Mouse (Mus musculus) WW6 (cell line): ENCODE measurements around the gene Astl.

Experiments used
- DNase-seq: peaks from one replicate; pipeline ENCODE4 v3.0.0-alpha.2; 2013; ENCODE audit warnings: low read depth, low spot score

Gene Astl

GRCm38 (mm10) chr2:127323667-127324066, 14.8 kb upstream of the Astl start:
- no peak for DNase-seq

GRCm38 (mm10) chr2:127324456-127324855, 14.0 kb upstream of the Astl start:
- no peak for DNase-seq

GRCm38 (mm10) chr2:127328090-127328851, 10.2 kb upstream of the Astl start:
- DNase-seq = no peak

DNA sequence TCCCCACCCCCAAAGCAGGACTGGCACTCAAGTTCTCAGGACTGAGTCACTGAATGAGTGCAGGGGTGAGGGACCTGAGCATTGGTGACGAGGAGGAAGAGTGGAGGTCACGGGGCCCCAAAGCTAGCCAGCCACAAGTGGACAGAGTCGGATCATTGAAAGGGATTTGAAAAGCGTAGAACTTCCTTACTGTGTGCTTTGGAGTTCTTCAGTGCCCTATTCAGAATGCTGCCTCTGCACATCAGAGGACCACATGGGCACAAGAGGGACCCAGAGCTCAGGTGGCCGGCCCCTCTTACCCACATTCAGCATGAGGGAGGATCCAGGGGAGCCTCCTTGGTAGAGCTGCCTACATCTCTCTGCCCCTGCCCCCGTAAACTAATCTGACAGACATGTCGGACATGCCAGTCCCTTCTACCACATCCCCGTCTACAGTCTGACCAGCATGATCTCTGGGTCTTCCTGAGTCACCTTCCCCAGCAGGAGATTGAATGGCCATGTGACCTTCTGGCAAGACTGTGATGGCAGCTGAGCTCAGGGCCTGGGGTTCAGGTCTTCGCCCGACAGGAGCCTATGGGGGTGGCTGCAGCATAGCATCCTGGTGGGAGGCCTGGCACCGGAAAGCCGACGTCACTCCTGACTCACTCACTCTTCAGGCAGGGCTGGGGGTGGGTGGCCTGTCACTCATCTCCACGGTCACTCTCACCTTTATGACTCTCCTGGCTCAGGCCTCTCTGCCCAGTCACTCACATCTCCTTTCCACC, 5.5 kb upstream of the Astl start:
- no peak for DNase-seq

GRCm38 (mm10) chr2:127333945-127334603, 4.4 kb upstream of the Astl start:
- DNase-seq = no peak

- DNase-seq = no peak
Measured at GRCm38 (mm10) chr2:127335078-127335541, 3.3 kb upstream of the Astl start.

GRCm38 (mm10) chr2:127335767-127336496, 2.5 kb upstream of the Astl start, which contains the start of gene Dusp2:
Gene Dusp2 (plus strand): TSS chr2:127336159.
- DNase-seq = no peak

- DNase-seq = peak; percentile 31
Measured at GRCm38 (mm10) chr2:127336497-127336832, 2.0 kb upstream of the Astl start.

DNA sequence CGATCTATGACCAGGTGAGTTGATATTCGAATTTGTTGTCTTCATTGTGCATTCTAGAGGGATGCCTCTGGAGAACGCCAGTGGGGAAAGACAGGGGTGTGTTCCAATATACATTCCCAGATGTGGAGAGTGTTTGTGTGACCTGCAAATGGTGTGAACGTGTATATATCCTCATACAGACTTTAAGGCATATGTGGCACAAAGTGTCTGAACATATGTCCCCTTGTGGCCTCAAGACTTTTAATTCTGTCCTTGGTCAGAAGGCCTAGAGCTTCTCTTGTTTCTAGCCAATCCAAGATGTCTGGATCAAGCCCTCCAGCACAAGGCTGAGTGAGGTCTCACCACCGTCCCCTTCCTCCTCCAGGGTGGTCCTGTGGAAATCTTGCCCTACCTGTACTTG, 1.6 kb upstream of the Astl start:
- no peak for DNase-seq

DNA sequence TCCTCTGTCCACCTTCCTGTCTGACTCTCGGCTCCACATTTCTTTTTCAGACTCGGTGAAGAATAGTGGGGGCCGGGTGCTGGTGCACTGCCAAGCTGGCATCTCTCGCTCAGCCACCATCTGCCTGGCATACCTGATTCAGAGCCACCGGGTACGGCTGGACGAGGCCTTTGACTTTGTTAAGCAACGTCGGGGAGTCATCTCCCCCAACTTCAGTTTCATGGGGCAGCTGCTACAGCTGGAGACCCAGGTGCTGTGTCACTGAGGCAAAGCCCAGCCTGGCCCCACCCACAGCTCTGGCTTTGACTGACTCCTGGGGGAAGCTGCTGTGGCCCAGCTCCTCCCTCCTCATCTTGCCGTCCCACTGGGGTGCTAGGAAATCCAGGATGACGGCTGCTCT, 908 bp upstream of the Astl start:
- no peak for DNase-seq

DNA sequence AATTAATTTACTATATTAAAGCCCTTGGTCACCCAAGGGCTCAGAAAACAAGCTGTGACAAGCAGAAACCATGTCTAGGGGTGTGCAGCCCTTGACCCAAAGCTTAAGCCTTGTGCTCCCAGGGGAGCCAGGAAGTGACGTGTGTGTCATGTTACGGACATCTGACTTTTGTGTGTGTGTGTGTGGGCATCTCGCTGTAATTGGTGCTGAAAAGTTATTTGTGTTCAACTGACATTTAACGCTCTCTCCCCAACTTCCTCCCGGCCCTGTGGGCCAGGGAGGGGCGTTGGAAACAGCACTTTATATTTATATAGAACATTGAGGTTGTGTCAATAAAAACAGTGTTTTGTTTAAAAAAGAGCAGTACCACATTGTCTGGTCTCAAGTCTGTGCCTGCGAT, 427 bp upstream of the Astl start:
- no peak for DNase-seq

- DNase-seq = no peak
Measured at GRCm38 (mm10) chr2:127338833-127339232, 394 bp downstream of the Astl start.

- DNase-seq = no peak
Measured at GRCm38 (mm10) chr2:127339262-127339661, 823 bp downstream of the Astl start.

DNA sequence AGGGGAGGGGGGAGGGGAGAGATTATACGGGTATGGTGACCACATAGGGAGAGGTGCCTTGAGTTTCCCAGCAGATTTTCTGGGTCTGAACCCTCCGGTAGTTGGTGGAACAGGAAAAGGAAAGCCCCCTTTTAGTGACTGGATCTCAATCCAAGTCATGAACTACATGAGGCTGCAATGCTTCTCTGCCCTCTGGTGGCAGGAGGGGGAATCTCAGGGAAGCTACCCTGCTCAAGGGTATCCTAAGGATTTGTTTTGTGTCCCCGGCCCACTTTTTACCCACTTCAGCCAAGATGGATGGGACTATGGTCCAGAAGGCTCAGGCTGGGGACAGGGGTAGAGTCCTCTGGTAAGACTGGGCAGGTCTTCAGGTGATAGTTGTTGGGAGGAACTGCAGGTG, 2.7 kb downstream of the Astl start:
- DNase-seq = no peak

DNA sequence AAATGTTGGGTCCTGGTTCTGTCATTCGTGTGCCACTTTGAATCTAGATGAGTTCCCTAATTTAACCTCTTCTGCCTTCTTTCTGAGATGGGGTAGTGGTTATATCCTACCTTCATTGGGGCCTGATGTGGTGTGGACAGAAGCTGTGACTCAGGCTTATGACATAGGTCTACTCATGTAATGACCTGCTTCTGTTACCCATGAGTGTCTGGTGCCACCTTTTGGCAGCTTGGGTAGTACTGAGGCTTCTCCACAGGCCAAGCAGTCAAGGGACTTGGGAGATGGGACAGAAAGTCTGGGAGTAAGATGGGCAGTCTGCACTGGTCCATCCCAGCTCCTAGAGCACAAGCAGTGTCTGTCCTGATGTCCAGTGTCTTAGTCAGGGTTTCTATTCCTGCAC, 7.9 kb downstream of the Astl start:
- DNase-seq = no peak

- DNase-seq = no peak
Measured at GRCm38 (mm10) chr2:127347147-127347985, 8.9 kb downstream of the Astl start.

DNA sequence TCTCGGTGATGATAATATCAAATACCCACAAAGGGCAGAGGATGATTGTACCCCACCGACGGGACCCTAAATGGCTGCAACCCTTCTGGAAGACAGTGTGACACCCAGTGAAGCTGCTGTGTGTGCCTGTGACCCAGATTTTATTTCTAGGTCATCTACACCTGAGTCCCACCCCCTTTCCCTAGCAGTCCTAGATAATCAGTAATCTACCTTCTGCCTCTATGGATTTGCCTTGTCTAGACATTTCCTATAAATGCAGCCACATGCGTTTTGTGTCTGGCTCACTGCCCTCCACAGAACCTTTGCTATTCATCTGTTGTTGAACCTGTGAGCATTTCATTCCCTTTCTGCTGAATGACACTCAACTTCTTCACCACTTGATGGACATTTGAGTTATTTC, 15.4 kb downstream of the Astl start:
- no peak for DNase-seq

DNA sequence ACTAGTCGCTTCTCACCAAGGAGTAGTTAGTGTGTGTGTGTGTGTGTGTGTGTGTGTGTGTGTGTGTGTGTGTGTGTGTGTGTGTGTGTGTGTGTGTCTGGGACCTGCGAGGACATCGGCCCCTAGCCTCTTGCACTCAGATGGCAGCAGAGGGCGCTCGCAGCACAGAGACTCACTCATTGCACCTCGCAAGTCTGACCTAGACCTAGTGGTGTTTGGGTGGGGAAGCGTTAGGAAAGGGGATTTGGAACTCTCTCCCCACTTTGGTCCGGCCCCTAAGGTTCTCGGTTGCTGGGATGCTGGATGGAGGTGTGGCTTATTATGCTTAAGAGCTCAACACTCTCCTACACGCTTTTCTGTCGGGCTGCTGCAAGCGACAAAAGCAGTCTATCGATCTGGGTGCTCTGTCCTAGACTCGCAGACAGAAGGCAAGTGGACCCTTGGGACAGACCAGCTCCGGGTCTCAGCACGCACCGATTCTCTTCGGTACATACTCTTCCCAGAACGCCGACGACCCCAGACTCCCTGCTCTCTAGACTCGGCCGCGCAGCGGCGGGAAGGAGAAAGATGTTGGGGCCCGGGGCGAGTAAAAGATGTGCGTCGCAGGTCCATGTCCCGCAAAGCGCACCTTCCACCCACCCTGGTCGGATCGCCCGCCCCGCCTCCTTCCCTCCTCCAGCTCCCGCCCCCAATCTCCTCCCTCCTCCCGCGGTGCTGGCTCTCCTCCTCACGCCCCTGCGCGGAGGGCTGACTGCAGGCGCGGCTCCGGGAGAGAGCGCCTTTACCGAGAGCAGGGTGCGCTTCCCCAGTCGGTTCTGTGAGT, 24.2 kb downstream of the Astl start, which contains the start of gene Adra2b:
Gene Adra2b (plus strand): TSS at position 750 of the 823 bp plus-strand sequence.
- peak; percentile 83 for DNase-seq

DNA sequence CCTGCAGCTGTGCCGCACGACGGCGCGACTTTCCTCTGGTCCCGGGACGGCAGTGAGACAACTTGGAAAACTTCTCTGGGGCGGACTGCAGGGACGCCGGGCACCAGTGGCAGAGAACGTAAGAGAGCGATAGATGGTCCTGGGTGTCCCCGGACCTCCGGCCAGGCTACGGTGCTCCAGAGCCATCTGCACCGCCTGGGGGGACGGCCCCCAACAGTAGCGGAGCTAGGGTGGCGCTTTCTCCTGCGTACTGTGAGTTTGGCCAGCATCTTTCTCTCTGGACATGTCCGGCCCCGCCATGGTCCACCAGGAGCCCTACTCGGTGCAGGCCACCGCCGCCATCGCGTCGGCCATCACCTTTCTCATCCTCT, 24.8 kb downstream of the Astl start:
- no peak for DNase-seq

DNA sequence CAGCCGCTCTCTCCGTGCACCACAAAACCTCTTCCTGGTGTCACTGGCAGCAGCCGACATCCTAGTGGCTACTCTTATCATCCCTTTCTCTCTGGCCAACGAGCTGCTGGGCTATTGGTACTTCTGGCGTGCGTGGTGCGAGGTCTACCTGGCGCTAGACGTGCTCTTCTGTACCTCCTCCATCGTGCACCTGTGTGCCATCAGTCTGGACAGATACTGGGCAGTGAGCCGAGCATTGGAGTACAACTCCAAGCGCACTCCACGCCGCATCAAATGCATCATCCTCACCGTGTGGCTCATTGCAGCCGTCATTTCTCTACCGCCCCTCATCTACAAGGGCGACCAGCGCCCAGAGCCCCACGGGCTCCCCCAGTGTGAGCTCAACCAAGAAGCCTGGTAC, 25.3 kb downstream of the Astl start:
- DNase-seq = no peak
